Mouse (Mus musculus): ENCODE data around the gene Adamtsl2. TPM values are rescaled to one million over a fixed set of nuclear protein-coding genes. Genes with fewer than 3 reads are reported as not detected.

The Adamtsl2 gene
- total RNA-seq, 2 experiments from 2014 or later, result 15.5 to 21.8 TPM

- DNase-seq (ENCODE audit: low spot score in 2 of 2), result no peak
Observed at GRCm38 (mm10) chr2:27114169-27114568, 35.0 kb downstream of the Adamtsl2 start.

DNA sequence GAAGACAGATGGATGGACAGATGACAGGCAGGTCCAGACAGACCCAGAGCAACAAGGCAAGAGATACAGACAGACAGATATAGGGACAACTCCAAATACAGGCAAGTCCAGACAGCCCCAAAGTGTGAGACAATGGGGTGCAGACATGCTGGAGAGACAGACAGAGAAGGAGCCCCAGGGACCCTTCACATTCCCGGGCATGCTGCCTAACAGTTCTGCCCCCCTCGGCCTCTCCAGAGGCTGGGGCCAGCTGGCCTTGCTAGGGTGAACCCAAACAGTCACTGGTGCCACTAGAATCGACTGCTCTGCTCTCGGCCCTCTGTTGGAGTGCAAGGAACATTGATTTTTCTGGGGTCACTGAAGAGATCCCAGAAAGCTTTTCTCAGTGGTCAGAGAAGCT lies 39.3 kb downstream of the Adamtsl2 start:
- no peak for DNase-seq (ENCODE audit: low spot score in 2 of 2)

DNA sequence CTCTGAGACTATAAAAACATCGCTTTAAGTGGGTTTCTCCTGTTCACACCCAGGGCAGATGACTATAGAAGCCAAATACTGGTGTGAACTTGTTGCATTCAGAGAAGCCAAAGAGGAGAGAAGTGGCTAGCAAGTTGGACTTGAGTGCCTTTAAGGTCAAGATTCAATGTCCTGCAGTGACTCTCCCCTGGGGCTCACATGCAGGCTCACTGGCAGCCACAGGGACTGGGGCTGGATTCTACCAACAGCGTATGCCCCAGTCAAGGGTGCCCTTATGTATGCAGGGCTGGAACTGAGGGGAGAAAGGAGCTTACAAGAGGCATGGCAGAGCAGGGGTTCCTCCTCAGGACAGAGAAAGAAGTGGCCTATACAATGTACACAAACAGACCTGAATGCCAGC lies 40.6 kb downstream of the Adamtsl2 start:
- no peak for DNase-seq (ENCODE audit: low spot score in 2 of 2)

- DNase-seq (ENCODE audit: low spot score in 2 of 2), result no peak
Observed at GRCm38 (mm10) chr2:27120241-27120641, 41.1 kb downstream of the Adamtsl2 start.

GRCm38 (mm10) chr2:27121626-27122355 lies 42.6 kb downstream of the Adamtsl2 start:
- no peak for DNase-seq (ENCODE audit: low spot score in 2 of 2)

GRCm38 (mm10) chr2:27122578-27122977 lies 43.4 kb downstream of the Adamtsl2 start:
- DNase-seq (ENCODE audit: low spot score in 2 of 2), result no peak

DNA sequence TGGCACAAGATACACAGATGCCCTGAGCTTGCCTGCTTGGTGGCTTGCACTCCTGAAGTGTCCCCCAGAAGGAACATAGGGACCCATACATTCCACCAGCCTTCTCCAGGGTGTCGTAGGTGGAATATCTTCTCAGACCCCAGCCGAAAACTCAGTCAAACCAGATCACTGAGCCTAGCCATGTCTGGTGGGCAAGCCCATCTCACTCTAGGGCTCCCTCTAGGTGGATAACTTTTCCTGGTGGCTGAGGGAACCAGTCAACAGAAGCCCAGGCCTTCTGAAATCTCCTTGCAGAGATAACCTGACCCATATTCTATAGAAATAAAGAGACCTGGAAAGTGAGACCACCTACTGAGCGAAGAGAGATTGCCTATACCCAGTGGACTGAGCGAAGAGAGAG lies 43.9 kb downstream of the Adamtsl2 start:
- no peak for DNase-seq (ENCODE audit: low spot score in 2 of 2)

GRCm38 (mm10) chr2:27125979-27126378 lies 46.8 kb downstream of the Adamtsl2 start:
- peak; percentile 33 to 59 for DNase-seq (ENCODE audit: low spot score in 2 of 2)

- no peak for DNase-seq (ENCODE audit: low spot score in 2 of 2)
Observed at GRCm38 (mm10) chr2:27126496-27126895, 47.3 kb downstream of the Adamtsl2 start.

DNA sequence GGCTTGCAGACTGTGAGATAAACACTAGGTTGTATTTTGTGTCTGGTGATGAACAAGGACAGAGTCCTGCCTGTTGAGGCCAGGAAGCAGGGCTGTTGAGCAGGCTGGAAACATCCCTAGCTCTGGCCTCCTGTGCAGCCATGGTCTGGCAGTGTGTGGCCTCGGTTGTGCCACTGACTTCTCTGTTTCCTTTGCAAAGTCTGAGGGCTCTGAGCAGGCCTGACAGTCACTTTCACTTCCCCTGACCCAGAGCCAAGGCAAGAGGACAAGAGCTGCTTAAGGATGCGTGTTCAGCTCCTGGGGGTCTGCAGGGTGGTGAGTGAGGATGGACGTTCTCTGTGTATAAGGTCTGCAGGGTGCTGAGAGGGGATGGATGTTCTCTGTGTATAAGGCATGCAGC lies 49.8 kb downstream of the Adamtsl2 start:
- no peak for DNase-seq (ENCODE audit: low spot score in 2 of 2)

DNA sequence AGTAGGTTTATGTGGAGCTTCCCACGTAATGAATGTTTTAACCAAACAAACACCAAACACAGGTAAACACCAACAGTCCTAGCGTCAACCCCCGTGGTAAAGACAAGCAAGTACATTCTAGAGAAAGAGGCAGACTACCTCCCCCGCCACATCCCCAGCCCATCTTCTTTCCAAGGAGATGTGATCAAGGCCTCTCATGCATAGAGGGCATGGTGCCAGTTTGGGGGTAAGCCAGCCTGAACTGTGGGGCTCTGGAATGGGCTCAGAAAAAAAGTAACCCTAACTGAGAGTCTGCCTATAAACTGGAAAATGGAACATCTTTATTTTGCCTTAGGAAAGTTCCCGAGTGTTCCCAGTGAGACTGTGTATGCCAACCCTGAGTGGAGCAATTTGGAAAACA lies 56.8 kb downstream of the Adamtsl2 start:
- no peak for DNase-seq (ENCODE audit: low spot score in 2 of 2)

DNA sequence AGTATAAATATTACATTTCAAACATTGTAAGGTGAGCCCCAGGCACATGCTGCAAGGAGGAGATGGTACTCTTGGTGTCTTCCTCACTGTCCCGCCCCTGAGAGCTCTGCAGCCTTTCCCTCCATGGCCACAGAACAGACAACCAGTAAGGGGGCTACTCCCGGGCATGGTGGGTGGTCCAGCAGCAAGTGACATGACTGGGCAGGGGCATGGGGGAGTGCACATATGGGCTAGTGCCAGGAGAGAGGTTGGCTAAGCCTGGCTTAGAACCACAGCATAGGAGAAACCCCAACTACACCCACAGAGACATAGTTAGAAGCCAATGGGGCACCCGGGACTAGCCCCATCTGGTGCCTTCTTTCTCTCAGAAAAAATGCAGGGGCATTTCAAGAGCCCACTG lies 57.2 kb downstream of the Adamtsl2 start:
- DNase-seq (ENCODE audit: low spot score in 2 of 2), result no peak

DNA sequence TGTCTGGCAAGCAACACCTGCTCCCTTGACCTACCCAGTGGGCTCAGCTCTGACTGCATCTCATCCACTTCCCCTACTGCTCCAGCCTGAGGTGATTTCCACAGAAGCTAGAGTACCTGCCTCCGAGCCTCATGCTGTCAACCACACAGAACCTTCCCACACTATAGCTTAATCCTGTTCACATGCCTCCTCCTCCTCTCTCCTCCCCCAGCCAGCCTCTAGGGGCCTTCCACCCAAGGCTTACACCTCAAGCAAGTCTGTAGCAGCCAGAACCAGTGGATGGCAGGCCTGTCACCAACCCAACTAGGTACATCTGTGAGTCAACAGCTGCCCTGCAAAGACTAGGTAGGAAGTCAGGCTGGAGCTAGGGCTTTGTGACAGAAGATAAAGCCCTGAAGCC lies 57.6 kb downstream of the Adamtsl2 start:
- DNase-seq (ENCODE audit: low spot score in 2 of 2), result no peak

GRCm38 (mm10) chr2:27138356-27138755 lies 59.2 kb downstream of the Adamtsl2 start:
- DNase-seq (ENCODE audit: low spot score in 2 of 2), result no peak

- peak; percentile 43 to 67 for DNase-seq (ENCODE audit: low spot score in 2 of 2)
Observed at GRCm38 (mm10) chr2:27141950-27142693, 62.9 kb downstream of the Adamtsl2 start, which contains the start of gene Fam163b. TSS of gene Fam163b (minus strand) at chr2:27142491.

- peak; percentile 46 to 65 for DNase-seq (ENCODE audit: low spot score in 2 of 2)
Observed at GRCm38 (mm10) chr2:27144957-27145356, 65.8 kb downstream of the Adamtsl2 start.

DNA sequence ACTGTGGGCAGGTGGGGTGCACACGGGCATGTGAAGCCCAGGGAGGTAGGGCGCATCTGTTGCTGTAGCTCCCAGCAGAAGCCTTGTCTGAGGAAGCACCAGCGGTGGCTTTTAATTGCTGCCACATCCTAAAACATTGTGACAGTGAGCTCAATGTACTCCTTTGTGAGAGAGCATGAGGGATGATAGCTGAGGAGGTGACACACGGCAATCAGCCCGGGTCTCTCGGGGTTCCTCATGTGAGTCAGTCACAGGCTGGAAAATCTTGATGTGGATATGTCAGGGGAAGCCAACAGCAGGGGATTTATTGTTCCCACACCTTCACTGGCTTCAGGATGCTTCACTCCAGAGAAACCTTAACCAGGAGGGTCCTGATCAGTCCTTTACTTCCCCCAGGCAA lies 67.7 kb downstream of the Adamtsl2 start:
- no peak for DNase-seq (ENCODE audit: low spot score in 2 of 2)

DNA sequence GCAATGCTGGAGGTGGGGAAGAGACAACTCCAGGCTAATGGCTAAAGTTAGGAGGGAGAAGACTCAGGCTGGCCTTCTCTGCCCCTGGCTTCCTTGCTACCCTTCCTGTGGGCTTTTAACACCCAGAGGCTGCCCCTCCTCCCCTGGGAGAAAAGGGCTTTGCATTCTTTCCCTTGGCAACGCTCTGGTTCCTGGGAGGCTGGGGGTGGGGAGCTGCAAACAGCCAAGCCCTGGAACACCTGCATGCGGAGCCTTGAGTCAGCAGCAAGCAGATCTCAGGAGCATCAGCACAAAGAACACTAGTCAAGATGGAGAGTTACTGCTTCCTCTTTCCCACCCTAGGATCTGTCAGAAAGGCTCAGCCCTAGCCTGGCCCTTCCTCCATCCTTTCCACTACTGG lies 70.3 kb downstream of the Adamtsl2 start:
- DNase-seq (ENCODE audit: low spot score in 2 of 2), result no peak

- DNase-seq (ENCODE audit: low spot score in 2 of 2), result no peak
Observed at GRCm38 (mm10) chr2:27154466-27155185, 75.4 kb downstream of the Adamtsl2 start.

- no peak for DNase-seq (ENCODE audit: low spot score in 2 of 2)
Observed at GRCm38 (mm10) chr2:27156596-27156995, 77.4 kb downstream of the Adamtsl2 start.
